Mouse (Mus musculus): ENCODE data around the gene Magi2. TPM values are rescaled to one million over a fixed set of nuclear protein-coding genes. Genes with fewer than 3 reads are reported as not detected.

Gene Magi2
- polyA plus RNA-seq (2016; fragmentation: Nextera tagmentation; extraction: Ambion mirVana), result 4.8 and 6.5 TPM in 2 replicates

DNA sequence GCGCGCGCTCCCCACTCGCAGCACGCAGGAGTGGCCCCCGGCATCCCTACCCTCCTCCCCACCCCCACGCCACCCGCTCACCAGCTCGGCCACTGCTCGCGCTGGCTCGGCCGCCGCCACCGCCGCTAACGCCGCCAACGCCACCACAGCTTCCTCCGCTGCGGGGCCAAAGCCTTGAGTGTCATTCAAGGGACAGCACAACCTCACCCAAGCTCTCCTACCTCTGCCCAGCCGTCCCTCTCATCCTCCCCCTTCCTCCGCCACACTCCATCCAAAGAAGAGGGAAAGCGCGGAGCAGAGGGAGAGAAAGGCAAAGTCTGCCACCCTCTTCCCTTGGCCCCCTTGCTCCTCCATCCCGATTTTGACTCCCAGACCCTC, at the start of gene Magi2:
TSS of gene Magi2 (plus strand) at position 171 of the 378 bp plus-strand sequence.
- Histone ChIP-seq H3K36me3 (replicated peaks) (no peaks in the 10 kb centered on the region), H3K27ac (replicated peaks) (peak within 1 kb of the TSS; percentile 90), H3K9me3 (no peaks in the 10 kb centered on the region), H3K4me1 (peaks cover 25% of the 10 kb centered on the region), H3K27me3 (replicated peaks; ENCODE audit: low read depth, poor library complexity, severe bottlenecking) (peaks cover 16% of the 10 kb centered on the region), H3K4me3 (peak within 1 kb of the TSS; percentile 73)
- under 1% methylated on average over 26 of the region's 26 CpGs for WGBS
- no peak for DNase-seq (ENCODE audit: low spot score)

DNA sequence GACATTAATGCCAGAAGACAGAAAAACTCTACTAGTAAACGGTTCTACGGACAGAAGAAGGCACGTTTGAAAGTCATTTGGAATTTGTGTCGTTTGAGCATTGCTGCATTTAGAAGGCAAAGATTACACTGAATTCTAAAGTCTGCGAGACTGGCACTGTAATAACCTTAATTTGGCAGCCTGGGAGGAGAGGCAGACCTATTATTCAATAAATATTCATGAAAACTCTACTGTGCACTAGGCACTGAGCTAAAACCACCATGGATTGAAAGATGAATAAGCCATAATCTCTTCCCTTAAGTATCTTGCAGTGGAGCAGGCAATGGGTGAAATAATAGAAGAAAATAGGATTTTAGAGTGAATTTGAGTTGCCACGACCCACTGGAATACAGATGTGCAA, 48.2 kb upstream of the Magi2 start:
- WGBS, result 68% methylated on average over 6 of the region's 6 CpGs
- Histone ChIP-seq H3K4me3 (no peak overlapping the region), H3K9me3 (no peaks in the 10 kb centered on the region), H3K27ac (replicated peaks) (no peak overlapping the region), H3K27me3 (replicated peaks; ENCODE audit: low read depth, poor library complexity, severe bottlenecking) (no peaks in the 10 kb centered on the region), H3K4me1 (no peaks in the 10 kb centered on the region; the same call in 1 of the 2 replicates), H3K36me3 (replicated peaks) (no peaks in the 10 kb centered on the region)
- DNase-seq (ENCODE audit: low spot score), result no peak

- Histone ChIP-seq H3K27ac (replicated peaks) (no peak overlapping the region), H3K4me3 (no peak overlapping the region), H3K36me3 (replicated peaks) (no peaks in the 10 kb centered on the region), H3K9me3 (no peaks in the 10 kb centered on the region), H3K4me1 (no peaks in the 10 kb centered on the region), H3K27me3 (replicated peaks; ENCODE audit: low read depth, poor library complexity, severe bottlenecking) (no peaks in the 10 kb centered on the region)
- 91% methylated on average over 2 of the region's 2 CpGs for WGBS
- DNase-seq (ENCODE audit: low spot score), result no peak
These were observed 40.7 kb upstream of the Magi2 start for GRCm38 (mm10) chr5:19186175-19186574.

GRCm38 (mm10) chr5:19211665-19212064, 15.2 kb upstream of the Magi2 start:
- H3K27me3 ChIP-seq (replicated peaks; ENCODE audit: low read depth, poor library complexity, severe bottlenecking), result no peaks in the 10 kb centered on the region
- H3K9me3 ChIP-seq, result no peaks in the 10 kb centered on the region
- H3K4me3 ChIP-seq, result no peak overlapping the region
- no peaks in the 10 kb centered on the region for H3K4me1 ChIP-seq
- no peak for DNase-seq (ENCODE audit: low spot score)
- 86% methylated on average over 3 of the region's 3 CpGs for WGBS
- H3K36me3 ChIP-seq (replicated peaks), result no peaks in the 10 kb centered on the region
- no peak overlapping the region for H3K27ac ChIP-seq (replicated peaks)

- peak; percentile 90 for DNase-seq (ENCODE audit: low spot score)
- Histone ChIP-seq H3K4me3 (peak overlapping the region; percentile 73), H3K36me3 (replicated peaks) (no peaks in the 10 kb centered on the region), H3K27ac (replicated peaks) (peak overlapping the region; percentile 90), H3K27me3 (replicated peaks; ENCODE audit: low read depth, poor library complexity, severe bottlenecking) (peaks cover 16% of the 10 kb centered on the region), H3K4me1 (peaks cover 25% of the 10 kb centered on the region), H3K9me3 (no peaks in the 10 kb centered on the region)
- under 1% methylated on average over 51 of the region's 51 CpGs for WGBS
These were observed 531 bp upstream of the Magi2 start for GRCm38 (mm10) chr5:19226144-19226865.

GRCm38 (mm10) chr5:19227281-19227680, 445 bp downstream of the Magi2 start:
- Histone ChIP-seq H3K36me3 (replicated peaks) (no peaks in the 10 kb centered on the region), H3K9me3 (no peaks in the 10 kb centered on the region), H3K4me3 (peak overlapping the region; percentile 73), H3K27ac (replicated peaks) (peak overlapping the region; percentile 90), H3K27me3 (replicated peaks; ENCODE audit: low read depth, poor library complexity, severe bottlenecking) (peaks cover 16% of the 10 kb centered on the region), H3K4me1 (peaks cover 25% of the 10 kb centered on the region)
- under 1% methylated on average over 21 of the region's 21 CpGs for WGBS
- DNase-seq (ENCODE audit: low spot score), result peak; percentile 52

GRCm38 (mm10) chr5:19227791-19228331, 1.0 kb downstream of the Magi2 start:
- peak; percentile 77 for DNase-seq (ENCODE audit: low spot score)
- no peaks in the 10 kb centered on the region for H3K9me3 ChIP-seq
- peaks cover 25% of the 10 kb centered on the region for H3K4me1 ChIP-seq
- H3K4me3 ChIP-seq, result peak overlapping the region; percentile 73
- no peaks in the 10 kb centered on the region for H3K36me3 ChIP-seq (replicated peaks)
- peaks cover 16% of the 10 kb centered on the region for H3K27me3 ChIP-seq (replicated peaks; ENCODE audit: low read depth, poor library complexity, severe bottlenecking)
- H3K27ac ChIP-seq (replicated peaks), result peak overlapping the region; percentile 90; the same call in 1 of the 2 replicates
- under 1% methylated on average over 14 of the region's 14 CpGs for WGBS

- Histone ChIP-seq H3K36me3 (replicated peaks) (no peaks in the 10 kb centered on the region), H3K9me3 (no peaks in the 10 kb centered on the region), H3K4me3 (no peak overlapping the region), H3K27me3 (replicated peaks; ENCODE audit: low read depth, poor library complexity, severe bottlenecking) (no peaks in the 10 kb centered on the region), H3K27ac (replicated peaks) (no peak overlapping the region), H3K4me1 (no peaks in the 10 kb centered on the region)
- DNase-seq (ENCODE audit: low spot score), result no peak
These were observed 15.0 kb downstream of the Magi2 start for GRCm38 (mm10) chr5:19241797-19242196.

DNA sequence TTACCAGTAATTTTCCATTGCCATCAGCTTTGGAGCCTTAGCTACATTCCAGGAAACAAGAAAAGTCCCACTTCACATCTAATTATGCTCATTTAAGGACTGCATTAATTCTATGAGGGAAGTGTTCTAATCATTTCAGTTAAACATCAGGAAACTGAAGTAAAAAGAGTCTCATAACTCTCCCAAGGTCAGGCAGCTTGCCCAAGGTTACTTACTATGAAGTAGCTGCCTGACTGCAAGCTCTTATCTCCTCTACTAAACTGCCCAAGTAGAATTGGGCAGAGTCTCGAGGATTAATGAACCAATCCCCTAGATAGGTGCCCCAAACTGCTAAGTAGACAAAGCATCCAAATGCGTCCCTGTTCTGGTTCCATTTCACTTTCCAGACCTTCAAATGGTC, 19.6 kb downstream of the Magi2 start:
- Histone ChIP-seq H3K4me1 (no peaks in the 10 kb centered on the region), H3K4me3 (no peak overlapping the region), H3K36me3 (replicated peaks) (no peaks in the 10 kb centered on the region), H3K27ac (replicated peaks) (no peak overlapping the region), H3K27me3 (replicated peaks; ENCODE audit: low read depth, poor library complexity, severe bottlenecking) (no peaks in the 10 kb centered on the region), H3K9me3 (no peaks in the 10 kb centered on the region)
- DNase-seq (ENCODE audit: low spot score), result no peak
- 60% methylated on average over 2 of the region's 2 CpGs for WGBS

- Histone ChIP-seq H3K4me1 (no peaks in the 10 kb centered on the region), H3K4me3 (no peak overlapping the region), H3K27ac (replicated peaks) (no peak overlapping the region), H3K27me3 (replicated peaks; ENCODE audit: low read depth, poor library complexity, severe bottlenecking) (no peaks in the 10 kb centered on the region), H3K9me3 (no peaks in the 10 kb centered on the region), H3K36me3 (replicated peaks) (no peaks in the 10 kb centered on the region)
- no peak for DNase-seq (ENCODE audit: low spot score)
- 42% methylated on average over 3 of the region's 3 CpGs for WGBS
These were observed 20.4 kb downstream of the Magi2 start for GRCm38 (mm10) chr5:19247266-19247665.

DNA sequence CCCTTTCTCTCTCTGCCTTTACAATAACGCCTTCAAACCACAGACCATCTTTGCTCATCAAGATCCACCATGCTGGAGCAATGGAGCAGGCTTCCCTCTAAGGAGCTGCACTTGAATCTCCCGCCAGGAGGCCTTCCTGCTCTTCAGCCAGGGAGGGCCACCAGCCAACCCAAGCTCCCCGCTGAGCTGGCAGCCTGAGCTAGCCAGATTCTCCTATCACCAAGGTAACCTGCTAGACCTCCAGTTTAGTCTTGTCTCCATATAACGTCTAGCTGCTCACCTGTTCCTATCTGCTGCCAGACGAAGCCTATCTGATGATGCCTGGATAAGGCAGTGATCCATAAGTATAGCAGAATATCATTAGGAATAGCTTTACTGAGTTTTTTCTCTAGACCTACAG, 36.0 kb downstream of the Magi2 start:
- no peaks in the 10 kb centered on the region for H3K27me3 ChIP-seq (replicated peaks; ENCODE audit: low read depth, poor library complexity, severe bottlenecking)
- H3K4me3 ChIP-seq, result no peak overlapping the region
- no peaks in the 10 kb centered on the region for H3K36me3 ChIP-seq (replicated peaks)
- no peaks in the 10 kb centered on the region for H3K4me1 ChIP-seq
- WGBS, result 65% methylated on average over 5 of the region's 5 CpGs
- no peak overlapping the region for H3K27ac ChIP-seq (replicated peaks)
- no peak for DNase-seq (ENCODE audit: low spot score)
- H3K9me3 ChIP-seq, result no peaks in the 10 kb centered on the region

DNA sequence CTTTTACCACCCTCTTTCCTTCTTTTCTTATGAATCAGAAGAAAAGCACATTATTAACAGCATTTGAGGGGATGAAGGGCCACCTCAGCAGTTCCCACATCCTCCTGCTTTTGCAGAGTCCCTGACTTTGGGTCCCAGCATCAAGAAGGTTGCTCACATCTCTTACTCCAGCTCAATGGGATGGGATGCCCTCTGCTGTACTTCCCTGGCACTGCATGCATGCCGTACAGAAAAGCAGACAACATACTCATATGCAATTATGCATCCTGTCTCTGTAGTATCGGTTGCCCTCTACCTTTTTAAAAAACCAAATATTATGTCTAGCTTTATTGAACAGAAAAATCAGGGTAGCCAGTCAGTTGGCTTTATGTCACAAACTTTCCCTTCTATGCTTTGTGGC, 37.8 kb downstream of the Magi2 start:
- Histone ChIP-seq H3K4me3 (no peak overlapping the region), H3K27me3 (replicated peaks; ENCODE audit: low read depth, poor library complexity, severe bottlenecking) (no peaks in the 10 kb centered on the region), H3K9me3 (no peaks in the 10 kb centered on the region), H3K4me1 (no peaks in the 10 kb centered on the region), H3K36me3 (replicated peaks) (no peaks in the 10 kb centered on the region), H3K27ac (replicated peaks) (no peak overlapping the region)
- 63% methylated on average over 2 of the region's 2 CpGs for WGBS
- DNase-seq (ENCODE audit: low spot score), result peak; percentile 22

- Histone ChIP-seq H3K4me3 (no peak overlapping the region), H3K27ac (replicated peaks) (no peak overlapping the region), H3K27me3 (replicated peaks; ENCODE audit: low read depth, poor library complexity, severe bottlenecking) (no peaks in the 10 kb centered on the region), H3K9me3 (no peaks in the 10 kb centered on the region), H3K4me1 (no peaks in the 10 kb centered on the region), H3K36me3 (replicated peaks) (no peaks in the 10 kb centered on the region)
- no peak for DNase-seq (ENCODE audit: low spot score)
- WGBS, result 87% methylated on average over 3 of the region's 3 CpGs
These were observed 65.7 kb downstream of the Magi2 start for GRCm38 (mm10) chr5:19292581-19292980.

Measured in embryonic facial prominence, embryonic 10.5 days (tissue).